Mouse (Mus musculus) forebrain, embryonic 16.5 days (tissue): ENCODE data around the gene Tbc1d13. TPM values are rescaled to one million over a fixed set of nuclear protein-coding genes. Genes with fewer than 3 reads are reported as not detected.

Experiments used
- ATAC-seq: fragments of 200-750 bp; cut with Nextera tagmentation; 2 replicates; pipeline ENCODE4 v1.8.0; 2017; ENCODE audit warnings: mild to moderate bottlenecking, moderate library complexity
- H3K27ac ChIP-seq: fragments of 300-500 bp; sonication (generic); 2 replicates; pipeline ENCODE4 v1.5.1; 2014; ENCODE audit warnings: low read length, control low read depth
- H3K27me3 ChIP-seq: fragments of 300-500 bp; sonication (generic); replicated peaks from 2 replicates; pipeline ENCODE4 v1.6.1; 2014; ENCODE audit warnings: low read length; ENCODE audit not compliant: control insufficient read depth, insufficient read depth
- H3K36me3 ChIP-seq: fragments of 300-500 bp; sonication (generic); 2 replicates; pipeline ENCODE4 v1.6.1; 2014; ENCODE audit not compliant: control insufficient read depth, insufficient read depth
- H3K4me1 ChIP-seq: fragments of 300-500 bp; sonication (generic); replicated peaks from 2 replicates; pipeline ENCODE4 v1.6.1; 2014; ENCODE audit warnings: low read length; ENCODE audit not compliant: control insufficient read depth, insufficient read depth
- H3K4me2 ChIP-seq: fragments of 300-500 bp; sonication (generic); 2 replicates; pipeline ENCODE4 v1.6.1; 2014; ENCODE audit warnings: mild to moderate bottlenecking, low read length, control low read depth
- H3K4me3 ChIP-seq: fragments of 300-500 bp; sonication (generic); replicated peaks from 2 replicates; pipeline ENCODE4 v1.5.1; 2014; ENCODE audit warnings: mild to moderate bottlenecking, low read length, control low read depth
- H3K9ac ChIP-seq: fragments of 300-500 bp; sonication (generic); replicated peaks from 2 replicates; pipeline ENCODE4 v1.6.1; 2014; ENCODE audit warnings: low read depth, low read length, control low read depth
- H3K9me3 ChIP-seq: fragments of 300-500 bp; sonication (generic); 2 replicates; pipeline ENCODE4 v1.6.1; 2016; ENCODE audit warnings: low read length; ENCODE audit not compliant: control insufficient read depth
- WGBS: fragments of 180-500 bp; shearing (Covaris S2); extraction: QIAGEN DNeasy Blood & Tissue Kit; methylation state at CpG from one replicate; pipeline ENCODE4 v1.1.7; 2014; 5-methylcytosine and 5-hydroxymethylcytosine counted together
- polyA plus RNA-seq: library from polyadenylated mRNA; unstranded; fragments of >200 nt; fragmentation: Nextera tagmentation; extraction: Ambion mirVana; gene quantifications from 2 replicates; pipeline ENCODE4 v1.2.1, GENCODE M21; 2015

Gene Tbc1d13
- polyA plus RNA-seq, 1 experiment from 2014 or later: 12.7 TPM

GRCm38 (mm10) chr2:30183721-30184120, 50.2 kb downstream of the Tbc1d13 start:
- Histone ChIP-seq H3K27me3 (no peaks in the 10 kb centered on the region), H3K27ac (no peak overlapping the region), H3K36me3 (no peaks in the 10 kb centered on the region), H3K9me3 (no peaks in the 10 kb centered on the region), H3K4me3 (no peak overlapping the region), H3K4me2 (no peak overlapping the region), H3K9ac (no peak overlapping the region), H3K4me1 (no peaks in the 10 kb centered on the region)
- 73% methylated on average over 3 of the region's 3 CpGs for WGBS
- no peak for ATAC-seq

GRCm38 (mm10) chr2:30185276-30185675, 51.7 kb downstream of the Tbc1d13 start:
- H3K9me3 ChIP-seq: no peaks in the 10 kb centered on the region
- no peak overlapping the region for H3K27ac ChIP-seq
- H3K27me3 ChIP-seq: no peaks in the 10 kb centered on the region
- H3K4me2 ChIP-seq: no peak overlapping the region
- no peaks in the 10 kb centered on the region for H3K36me3 ChIP-seq
- H3K4me3 ChIP-seq: no peak overlapping the region
- H3K9ac ChIP-seq: no peak overlapping the region
- 91% methylated on average over 6 of the region's 6 CpGs for WGBS
- H3K4me1 ChIP-seq: no peaks in the 10 kb centered on the region
- no peak for ATAC-seq

GRCm38 (mm10) chr2:30185681-30186080, 52.1 kb downstream of the Tbc1d13 start:
- Histone ChIP-seq H3K27ac (no peak overlapping the region), H3K9ac (no peak overlapping the region), H3K4me3 (no peak overlapping the region), H3K9me3 (no peaks in the 10 kb centered on the region), H3K36me3 (no peaks in the 10 kb centered on the region), H3K4me2 (no peak overlapping the region), H3K27me3 (no peaks in the 10 kb centered on the region), H3K4me1 (no peaks in the 10 kb centered on the region)
- no peak for ATAC-seq
- 82% methylated on average over 3 of the region's 3 CpGs for WGBS

GRCm38 (mm10) chr2:30191790-30192580, 58.4 kb downstream of the Tbc1d13 start:
- H3K9me3 ChIP-seq: no peaks in the 10 kb centered on the region
- H3K27me3 ChIP-seq: no peaks in the 10 kb centered on the region
- no peak overlapping the region for H3K9ac ChIP-seq
- 81% methylated on average over 12 of the region's 12 CpGs for WGBS
- ATAC-seq: no peak
- no peak overlapping the region for H3K4me3 ChIP-seq
- H3K4me2 ChIP-seq: no peak overlapping the region
- H3K27ac ChIP-seq: no peak overlapping the region
- H3K4me1 ChIP-seq: no peaks in the 10 kb centered on the region; the same call in 1 of the 2 replicates
- H3K36me3 ChIP-seq: no peaks in the 10 kb centered on the region

GRCm38 (mm10) chr2:30194656-30195055, 61.1 kb downstream of the Tbc1d13 start:
- no peak overlapping the region for H3K4me3 ChIP-seq
- no peaks in the 10 kb centered on the region for H3K9me3 ChIP-seq
- no peaks in the 10 kb centered on the region; the same call in 1 of the 2 replicates for H3K4me1 ChIP-seq
- H3K9ac ChIP-seq: no peak overlapping the region
- WGBS: 37% methylated on average over 3 of the region's 3 CpGs
- no peaks in the 10 kb centered on the region for H3K27me3 ChIP-seq
- no peak overlapping the region for H3K27ac ChIP-seq
- no peak overlapping the region for H3K4me2 ChIP-seq
- no peak; the same call in 1 of the 2 replicates for ATAC-seq
- H3K36me3 ChIP-seq: no peaks in the 10 kb centered on the region

- no peaks in the 10 kb centered on the region; the same call in 1 of the 2 replicates for H3K4me1 ChIP-seq
- H3K27me3 ChIP-seq: no peaks in the 10 kb centered on the region
- no peak for ATAC-seq
- no peak overlapping the region for H3K9ac ChIP-seq
- no peak overlapping the region for H3K4me3 ChIP-seq
- H3K27ac ChIP-seq: no peak overlapping the region
- WGBS: 72% methylated on average over 4 of the region's 4 CpGs
- no peaks in the 10 kb centered on the region for H3K9me3 ChIP-seq
- H3K36me3 ChIP-seq: no peaks in the 10 kb centered on the region
- H3K4me2 ChIP-seq: no peak overlapping the region
Observed at GRCm38 (mm10) chr2:30198021-30198420, 64.5 kb downstream of the Tbc1d13 start.

- Histone ChIP-seq H3K4me1 (peaks cover 6% of the 10 kb centered on the region), H3K9ac (no peak overlapping the region), H3K27me3 (no peaks in the 10 kb centered on the region), H3K36me3 (no peaks in the 10 kb centered on the region), H3K27ac (no peak overlapping the region), H3K4me2 (no peak overlapping the region), H3K4me3 (no peak overlapping the region), H3K9me3 (no peaks in the 10 kb centered on the region)
- ATAC-seq: no peak
- WGBS: 57% methylated on average over 1 of the region's 1 CpGs
Observed at GRCm38 (mm10) chr2:30199984-30200383, 66.4 kb downstream of the Tbc1d13 start.

- no peak for ATAC-seq
- 86% methylated on average over 5 of the region's 5 CpGs for WGBS
Observed at GRCm38 (mm10) chr2:30200388-30200925, 66.9 kb downstream of the Tbc1d13 start.

More at GRCm38 (mm10) chr2:30200388-30200925, 66.9 kb downstream of the Tbc1d13 start:
- H3K4me3 ChIP-seq: no peak overlapping the region
- no peaks in the 10 kb centered on the region for H3K36me3 ChIP-seq
- no peaks in the 10 kb centered on the region for H3K27me3 ChIP-seq
- no peak overlapping the region for H3K9ac ChIP-seq
- H3K4me1 ChIP-seq: peaks cover 6% of the 10 kb centered on the region
- H3K4me2 ChIP-seq: no peak overlapping the region
- H3K9me3 ChIP-seq: no peaks in the 10 kb centered on the region
- no peak overlapping the region for H3K27ac ChIP-seq
